ENCODE assay signal across 24 mouse cellular contexts in genomic region chr13:36896061-36896460, GRCm38 (mm10).
"Had no signal": no experiment of that assay in that cellular context is flagged by ENCODE, and none has a peak within 500 bp of the region (broad histone marks: within the 10 kb centered on the region; RNA-seq: fewer than 3 reads in every experiment).

No protein-coding gene starts in this region.

- H3K4me2 ChIP-seq: heart, embryonic 12.5 days; hindbrain, embryonic 12.5 days; hindbrain, embryonic 14.5 days; intestine, embryonic 15.5 days; limb, embryonic 12.5 days had no signal

- H3K36me3 ChIP-seq: heart, embryonic 10.5 days; heart, embryonic 12.5 days; hindbrain, embryonic 10.5 days; hindbrain, embryonic 12.5 days; intestine, embryonic 15.5 days; limb, embryonic 10.5 days; limb, embryonic 12.5 days had no signal

- H3K4me3 ChIP-seq: heart, adult 2 months; heart, embryonic 10.5 days; heart, embryonic 12.5 days; hindbrain, embryonic 10.5 days; hindbrain, embryonic 12.5 days; intestine, embryonic 15.5 days; layer of hippocampus, adult 2 months; left cerebral cortex, adult 2 months; limb, embryonic 10.5 days; limb, embryonic 12.5 days had no signal

- H3K27me3 ChIP-seq: heart, embryonic 12.5 days; hindbrain, embryonic 12.5 days; intestine, embryonic 15.5 days; limb, embryonic 12.5 days had no signal

- DNase-seq: gastrocnemius, postnatal 14 days; gastrocnemius, postnatal 36 days; heart, adult 2 months; heart, postnatal 10 days; heart, postnatal 4 days; kidney, adult 18-20 months; kidney, adult 8-10 months; kidney, postnatal 10 days; kidney, postnatal 25 days; kidney, postnatal 4 days; liver had no signal

- H3K27ac ChIP-seq: heart, adult 2 months; heart, embryonic 10.5 days; hindbrain, embryonic 10.5 days; hindbrain, embryonic 12.5 days; hindbrain, embryonic 14.5 days; intestine, embryonic 15.5 days; layer of hippocampus, adult 2 months; left cerebral cortex, adult 2 months; limb, embryonic 10.5 days; limb, embryonic 12.5 days had no signal

- H3K9me3 ChIP-seq: heart, embryonic 10.5 days; heart, embryonic 12.5 days; hindbrain, embryonic 10.5 days; hindbrain, embryonic 12.5 days; intestine, embryonic 15.5 days; limb, embryonic 10.5 days; limb, embryonic 12.5 days had no signal

- H3K9ac ChIP-seq: heart, embryonic 12.5 days; hindbrain, embryonic 12.5 days; hindbrain, embryonic 14.5 days; intestine, embryonic 15.5 days; limb, embryonic 12.5 days had no signal

- ATAC-seq: hindbrain, embryonic 16.5 days; inflammation-experienced regulatory T-cells, adult 6 months; intestine, embryonic 15.5 days; intestine, postnatal 0 days had no signal

- H3K4me1 ChIP-seq: hindbrain, embryonic 10.5 days; hindbrain, embryonic 12.5 days; intestine, embryonic 15.5 days; limb, embryonic 10.5 days; limb, embryonic 12.5 days had no signal
